Mouse (Mus musculus): ENCODE results near the gene Igfbp2. TPM values are rescaled to one million over a fixed set of nuclear protein-coding genes. Genes with fewer than 3 reads are reported as not detected.

Igfbp2 gene
- total RNA-seq, 2 experiments from 2014 or later: 7.0 to 8.3 TPM

DNA sequence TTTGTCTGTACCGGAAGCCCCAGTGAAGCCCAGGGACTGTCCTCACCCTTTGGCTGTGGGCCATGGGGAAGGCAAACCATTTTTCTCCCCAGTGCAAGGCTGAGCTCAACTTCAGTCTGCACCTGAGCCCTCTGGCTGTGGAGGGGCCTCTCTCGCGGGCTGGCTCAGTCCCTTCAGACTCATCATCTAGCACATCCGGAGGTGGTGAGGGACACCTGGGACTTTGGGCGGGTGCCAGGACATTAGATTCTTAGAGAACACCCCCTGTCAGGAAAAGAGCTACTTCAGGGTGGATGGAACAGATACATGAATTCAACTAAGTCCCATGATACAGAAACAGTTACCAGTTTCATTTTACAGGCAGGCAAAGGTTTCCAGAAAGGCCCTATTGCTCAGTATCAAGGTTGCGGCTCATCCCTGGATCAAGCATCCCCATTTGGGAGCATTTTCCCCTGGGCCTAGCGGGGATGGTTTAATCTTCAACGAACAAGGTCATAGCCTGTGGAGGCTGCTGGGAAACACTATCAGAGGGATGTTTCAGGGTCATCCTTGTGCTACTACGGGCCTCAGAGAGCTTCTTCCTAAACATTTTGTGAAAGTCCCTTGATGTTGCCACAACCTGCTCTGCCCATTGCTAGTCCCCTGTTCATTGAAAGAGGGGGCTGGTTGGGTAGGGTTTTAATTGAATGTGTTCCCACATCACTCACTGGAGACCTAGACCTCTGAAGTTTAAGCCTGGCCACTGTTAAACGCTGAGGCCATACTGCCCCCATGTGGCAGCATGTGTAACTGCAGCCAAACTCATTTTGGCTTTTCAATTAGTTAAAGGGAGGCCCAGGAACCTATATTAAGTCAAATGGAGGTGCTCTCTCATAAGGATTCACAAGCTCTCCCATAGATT is 30.3 kb downstream of the Igfbp2 start:
- DNase-seq: no peak

DNA sequence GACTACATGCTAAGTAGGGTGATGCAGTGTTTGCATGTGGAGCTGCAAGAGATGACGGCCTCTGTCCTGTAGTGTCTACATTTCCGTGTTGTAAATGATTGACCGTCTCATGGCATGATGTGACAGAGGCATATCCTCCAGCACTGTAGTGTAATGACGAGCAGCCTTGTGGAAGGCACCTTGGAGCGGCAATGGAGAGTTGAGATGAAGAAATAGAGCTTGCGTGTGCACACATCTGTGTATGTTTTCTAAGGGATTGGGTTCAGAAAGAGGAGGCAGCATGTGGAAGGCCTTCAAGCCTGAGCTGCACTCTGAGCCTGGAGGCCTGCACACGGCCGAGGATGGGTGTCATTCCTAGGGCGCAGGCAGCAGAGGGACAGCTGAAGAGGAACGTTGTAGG is 31.4 kb downstream of the Igfbp2 start:
- DNase-seq: no peak

DNA sequence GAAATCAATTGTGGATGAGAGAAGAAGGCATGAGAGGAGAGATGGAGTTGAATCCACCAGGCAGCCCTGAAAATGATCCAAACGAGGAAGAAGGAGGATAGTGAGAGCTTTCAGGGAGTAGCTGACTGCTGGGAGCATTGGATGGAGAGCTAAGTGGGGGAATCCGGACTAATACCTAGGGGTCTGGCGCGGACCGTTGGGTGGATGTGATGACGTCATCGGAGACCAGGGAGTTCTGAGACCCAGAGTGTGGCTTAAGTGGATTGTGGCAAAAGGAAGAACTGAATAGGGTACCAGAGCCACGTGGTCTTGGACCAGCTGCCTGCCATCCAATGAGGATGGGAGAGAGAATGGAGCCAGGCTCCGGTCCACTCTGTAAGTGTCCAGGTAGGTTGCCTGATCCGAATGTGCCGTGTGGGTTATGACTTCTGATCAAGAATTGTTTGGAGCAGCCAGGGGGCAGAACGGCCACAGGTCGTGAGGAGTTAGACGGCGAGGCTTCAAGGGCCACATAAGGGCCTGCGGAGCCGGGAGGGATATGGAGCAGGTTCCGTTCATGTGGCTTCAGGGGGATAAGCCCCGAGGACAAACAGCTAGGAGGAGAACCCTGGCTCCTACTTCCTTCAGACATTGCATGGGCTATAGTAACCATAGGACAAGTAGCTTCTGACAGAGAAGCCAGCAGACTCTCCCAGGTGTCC is 32.1 kb downstream of the Igfbp2 start:
- no peak for DNase-seq

DNA sequence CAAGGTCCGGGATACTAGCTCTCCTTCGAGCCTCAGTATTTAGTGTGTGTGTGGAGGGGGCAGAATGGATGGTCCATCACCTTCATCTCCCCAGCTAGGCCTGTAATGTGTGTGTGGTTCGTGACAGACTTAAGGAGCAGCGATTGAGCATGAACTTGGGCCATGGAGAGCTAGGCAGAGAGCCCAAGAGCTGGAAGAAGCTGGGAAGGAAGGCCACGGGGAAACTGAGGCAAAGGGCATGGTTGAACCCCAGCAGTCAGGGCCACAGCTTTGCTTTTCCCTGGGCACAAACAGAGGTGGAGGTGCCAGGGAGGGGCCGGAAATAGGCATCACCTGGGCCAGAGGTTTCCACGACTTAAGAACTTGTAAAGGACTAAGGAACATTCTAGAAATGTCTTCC is 32.8 kb downstream of the Igfbp2 start:
- DNase-seq: no peak

DNA sequence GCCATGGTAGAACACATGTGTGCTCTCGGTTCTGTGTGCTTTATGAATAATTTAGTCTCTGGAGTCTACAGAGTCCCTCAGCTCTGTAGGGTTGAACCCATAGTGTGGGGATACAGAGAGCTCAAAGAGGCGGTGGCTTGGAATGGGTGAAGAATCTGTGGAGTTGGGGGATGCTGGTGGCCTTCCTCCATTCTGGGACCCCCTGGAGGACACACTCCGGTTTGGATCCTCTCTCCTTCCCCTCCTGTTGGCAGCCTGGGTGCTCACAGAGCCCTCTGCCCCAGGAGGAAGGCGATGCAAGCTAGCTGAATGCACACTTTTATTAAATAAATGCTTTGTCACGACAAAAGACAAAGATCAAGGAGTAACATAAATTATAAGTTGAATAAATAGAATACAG is 33.3 kb downstream of the Igfbp2 start:
- no peak for DNase-seq

DNA sequence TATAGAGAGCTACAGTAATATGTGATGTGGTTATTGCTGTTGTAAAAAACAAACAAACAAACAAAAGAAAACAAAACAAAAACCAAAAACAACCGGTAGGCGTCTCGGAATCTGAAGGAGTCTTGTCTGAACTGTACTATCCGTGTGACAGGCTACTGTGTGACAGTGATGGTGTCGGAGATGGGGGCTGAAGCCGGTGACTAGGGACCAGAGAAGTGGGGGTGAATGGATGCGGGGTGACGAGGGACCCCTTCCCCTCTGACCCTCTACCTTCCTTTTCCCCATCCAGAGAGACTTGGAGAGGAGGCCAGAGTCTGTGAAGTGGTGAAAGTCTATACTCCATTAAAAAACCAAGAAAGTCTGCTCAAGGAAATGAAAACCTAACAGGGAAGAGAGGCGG is 34.0 kb downstream of the Igfbp2 start:
- DNase-seq: no peak

DNA sequence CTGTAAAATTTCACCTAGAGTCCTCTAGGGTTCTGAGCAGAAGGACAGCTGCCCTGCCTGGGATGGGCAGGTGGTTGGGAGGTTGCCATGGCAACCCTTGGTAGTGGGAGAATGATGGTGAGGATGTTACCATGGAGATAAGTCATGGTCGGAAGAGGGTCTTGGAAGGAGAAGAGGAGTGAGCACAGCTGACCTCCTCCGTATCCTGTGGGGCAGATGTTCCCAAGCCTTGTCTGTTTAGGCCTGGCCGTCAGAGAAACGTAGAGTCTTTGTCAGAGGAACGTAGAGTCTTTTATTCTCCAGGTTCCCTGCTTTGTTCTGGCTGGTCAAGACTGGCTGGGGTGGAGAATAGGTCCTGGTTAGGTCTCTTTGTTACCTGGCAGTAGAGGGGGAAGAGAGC is 34.6 kb downstream of the Igfbp2 start:
- DNase-seq: no peak

DNA sequence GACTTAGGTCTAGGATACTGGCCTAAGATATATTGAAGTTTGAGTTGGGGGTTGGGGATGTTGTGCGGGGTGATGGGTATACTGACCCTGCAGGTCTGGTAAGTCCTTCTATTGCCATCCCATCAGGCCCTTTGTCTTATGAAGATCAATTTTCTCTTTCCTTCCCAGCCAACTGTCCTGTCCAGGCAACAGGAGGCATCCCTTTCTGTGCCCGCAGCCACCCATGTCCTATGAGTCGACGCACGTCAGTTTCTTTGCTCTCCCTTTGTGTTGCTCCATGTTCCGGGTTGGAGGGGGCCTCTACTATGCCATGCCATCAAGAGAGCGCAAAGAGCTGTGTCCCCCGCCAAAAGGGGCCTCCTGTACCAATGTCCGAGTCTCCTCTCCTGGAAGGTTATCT is 35.7 kb downstream of the Igfbp2 start:
- no peak for DNase-seq

DNA sequence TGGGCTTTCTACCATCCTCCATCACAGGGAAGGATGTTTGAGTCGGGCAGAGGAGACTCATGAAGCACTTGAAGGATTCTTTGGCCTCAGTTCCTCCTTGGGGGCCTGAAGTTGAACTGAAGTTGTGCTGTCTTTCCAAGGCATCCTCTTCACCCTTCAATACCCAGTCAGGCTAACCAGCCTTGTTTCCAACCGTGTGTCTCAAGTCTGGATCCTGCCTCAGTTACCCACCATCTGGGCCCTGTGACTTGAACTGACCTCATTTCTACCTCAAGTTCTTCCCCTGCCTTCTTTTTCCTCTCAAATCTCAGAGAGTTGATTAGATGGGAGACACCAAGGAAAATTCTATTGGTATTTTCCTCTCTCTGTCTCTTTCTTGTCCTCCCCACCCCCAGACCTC is 36.2 kb downstream of the Igfbp2 start:
- DNase-seq: no peak

DNA sequence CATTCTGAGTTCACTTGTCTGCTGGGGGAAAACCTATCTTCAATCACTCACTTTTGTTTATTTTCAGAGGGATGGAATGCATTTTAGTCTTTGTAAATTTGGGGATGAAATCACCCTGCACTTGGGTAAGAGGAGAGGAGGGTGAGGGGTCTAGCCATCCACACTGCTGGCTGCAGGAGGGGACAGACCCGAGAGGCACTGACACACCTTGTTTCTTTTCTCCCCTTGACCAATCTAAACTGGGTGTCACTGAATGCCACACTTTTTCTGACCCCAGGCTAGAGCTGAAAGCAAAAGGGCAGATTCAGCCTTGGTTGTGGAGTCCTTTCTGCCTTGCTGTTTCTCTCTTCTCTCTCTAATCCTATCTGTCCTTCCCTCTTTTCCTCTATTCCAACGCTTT is 37.4 kb downstream of the Igfbp2 start:
- DNase-seq: no peak

DNA sequence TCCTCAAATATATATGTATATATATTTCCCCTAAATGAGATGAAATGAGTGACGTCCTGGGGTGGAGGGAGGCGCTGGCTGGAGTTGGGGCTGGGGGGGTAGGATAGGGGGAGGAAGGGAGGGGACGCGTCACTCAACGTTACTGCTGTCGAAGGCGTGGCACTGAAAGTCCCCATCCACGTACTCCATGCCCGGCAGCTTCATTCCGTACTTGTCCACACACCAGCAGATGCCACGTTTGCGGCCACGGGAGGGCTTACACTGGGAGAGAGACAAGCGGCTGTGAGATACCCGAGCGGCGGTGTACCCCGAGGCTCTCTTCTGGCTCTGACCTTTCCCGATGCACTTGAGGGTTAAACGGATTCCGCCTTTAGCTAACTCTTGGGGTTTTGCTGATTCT is 37.9 kb downstream of the Igfbp2 start:
- no peak for DNase-seq

DNA sequence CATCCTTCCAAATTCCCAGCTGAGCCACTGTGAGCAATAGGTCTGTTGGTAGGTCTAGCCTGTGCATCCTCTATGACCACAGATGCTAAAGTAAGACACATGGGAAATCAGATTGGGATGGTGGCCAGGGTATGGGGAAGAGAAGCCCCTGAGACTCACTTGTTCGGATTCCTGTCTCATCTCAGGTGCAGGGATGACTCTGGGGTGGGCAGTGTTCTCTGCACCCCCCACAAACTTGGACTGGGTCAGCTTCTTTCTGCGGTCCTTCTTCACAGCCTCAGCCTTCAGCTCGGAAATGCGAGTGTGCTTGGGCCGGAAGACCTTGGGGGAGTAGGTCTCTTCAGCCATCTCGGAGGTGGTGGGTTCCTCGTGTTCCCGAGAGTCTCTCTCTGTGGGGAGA is 39.4 kb downstream of the Igfbp2 start:
- DNase-seq: no peak

DNA sequence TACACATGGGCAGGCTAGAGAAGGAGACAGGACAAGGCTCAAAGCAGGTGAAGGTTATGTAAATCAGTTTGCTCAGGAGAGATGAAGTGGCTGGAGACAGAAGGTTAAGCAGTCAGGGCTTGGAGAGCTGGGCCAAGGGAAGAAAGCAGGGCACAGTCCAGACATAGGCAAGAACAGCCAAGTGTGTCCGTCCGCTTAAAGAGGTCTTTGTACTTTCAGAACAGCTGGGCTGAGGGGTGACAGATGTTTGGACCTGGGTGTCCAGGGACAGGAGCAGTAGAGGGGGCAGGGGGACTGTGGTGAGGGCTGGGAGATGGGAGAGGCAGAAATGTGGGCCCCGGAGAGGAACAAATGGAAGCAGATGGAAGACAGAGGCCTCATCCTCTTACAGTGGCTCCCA is 40.0 kb downstream of the Igfbp2 start:
- no peak for DNase-seq

DNA sequence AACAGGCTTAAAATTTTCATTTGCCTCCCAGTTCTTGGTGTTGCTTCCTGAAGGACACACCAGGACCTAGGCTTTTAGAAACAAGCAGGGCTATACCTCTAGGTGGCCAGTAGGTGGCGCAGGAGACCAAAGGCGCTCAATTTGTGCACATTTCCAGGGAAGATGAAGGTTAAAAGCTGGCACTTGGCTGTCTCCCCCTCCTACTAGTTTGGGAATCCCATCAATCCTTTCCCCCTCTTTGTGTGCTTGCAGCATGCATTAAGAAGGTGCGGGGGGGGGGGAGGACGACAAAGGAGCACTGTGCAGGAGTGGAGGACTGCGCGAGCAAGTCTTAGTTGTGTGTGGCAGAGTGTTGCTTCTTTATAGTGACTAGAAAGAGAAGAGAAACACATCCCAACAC is 41.6 kb downstream of the Igfbp2 start:
- DNase-seq: peak; percentile 77

DNA sequence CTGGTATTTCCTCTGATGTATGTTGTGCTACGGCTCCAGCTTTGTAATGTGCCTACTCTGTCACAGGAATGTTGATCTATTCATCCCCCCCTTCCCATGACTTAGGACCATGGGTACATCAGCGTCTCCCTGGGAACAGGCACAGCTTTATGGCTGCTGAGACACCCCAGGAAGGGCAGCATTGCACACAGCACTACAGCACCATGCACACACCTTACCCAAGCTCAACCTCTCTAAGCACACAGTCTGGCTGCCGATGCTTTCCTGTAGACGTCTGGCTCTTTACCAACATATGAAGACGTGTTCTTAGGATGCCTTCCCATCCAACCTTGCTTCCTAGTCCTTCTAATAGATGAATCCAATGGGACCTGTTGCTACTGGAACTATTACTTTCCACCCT is 42.1 kb downstream of the Igfbp2 start:
- no peak for DNase-seq

DNA sequence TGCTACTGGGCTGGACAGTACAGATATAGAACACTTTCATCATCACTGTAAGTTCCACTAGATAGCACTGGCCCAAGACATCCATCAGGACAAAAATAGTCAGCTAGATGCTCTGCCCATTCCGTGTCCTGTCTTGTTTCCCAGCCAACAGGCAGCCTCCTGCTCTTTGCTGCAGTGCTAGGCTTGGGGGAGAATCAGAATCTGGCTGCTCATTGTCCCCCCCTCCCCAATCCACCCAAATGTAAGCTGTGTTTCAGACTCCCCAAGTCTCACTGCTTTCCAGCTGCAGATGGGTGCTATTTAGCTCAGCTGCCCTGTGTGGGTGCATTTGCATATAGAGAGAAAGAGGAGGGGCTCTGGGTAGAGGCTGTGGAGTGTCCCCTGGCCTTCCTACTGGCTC is 43.0 kb downstream of the Igfbp2 start:
- no peak for DNase-seq

DNA sequence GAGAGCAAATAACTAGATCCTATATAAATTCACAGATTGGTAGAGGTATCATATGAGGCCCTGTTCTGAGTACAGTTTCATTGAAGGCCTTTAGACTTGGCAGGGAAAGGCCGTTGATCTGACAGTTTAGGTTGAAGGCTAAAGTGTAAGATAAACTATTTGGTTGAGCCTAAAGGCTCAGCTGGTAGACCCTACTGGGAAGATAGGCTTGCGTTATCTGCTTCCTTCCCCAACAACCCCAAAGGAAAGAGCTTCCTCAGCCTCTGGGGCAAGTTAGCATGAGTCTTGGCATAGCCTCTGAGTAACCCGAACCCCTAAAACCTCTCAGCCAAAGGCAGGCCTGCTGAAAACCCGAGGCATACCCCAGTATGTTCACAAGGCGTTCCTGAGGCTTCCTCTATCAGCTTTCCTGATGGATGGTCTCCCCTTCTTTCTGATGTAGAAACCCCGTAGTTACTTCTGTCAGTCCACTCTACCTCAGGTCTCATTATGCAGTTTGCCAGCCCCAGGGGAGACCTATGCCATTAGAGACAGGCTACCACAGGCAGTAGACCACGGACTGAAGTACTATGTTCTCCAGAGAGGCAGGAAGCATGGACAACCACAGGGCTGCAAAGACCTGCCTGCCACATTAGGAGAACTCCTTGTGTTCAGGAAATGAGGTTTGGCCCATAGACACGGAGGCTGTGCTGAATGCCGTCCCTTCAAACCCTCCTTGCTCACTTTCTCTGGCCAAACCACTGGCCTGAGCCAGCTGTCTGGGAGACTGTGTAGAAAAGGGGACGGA is 44.3 kb downstream of the Igfbp2 start:
- DNase-seq: no peak

DNA sequence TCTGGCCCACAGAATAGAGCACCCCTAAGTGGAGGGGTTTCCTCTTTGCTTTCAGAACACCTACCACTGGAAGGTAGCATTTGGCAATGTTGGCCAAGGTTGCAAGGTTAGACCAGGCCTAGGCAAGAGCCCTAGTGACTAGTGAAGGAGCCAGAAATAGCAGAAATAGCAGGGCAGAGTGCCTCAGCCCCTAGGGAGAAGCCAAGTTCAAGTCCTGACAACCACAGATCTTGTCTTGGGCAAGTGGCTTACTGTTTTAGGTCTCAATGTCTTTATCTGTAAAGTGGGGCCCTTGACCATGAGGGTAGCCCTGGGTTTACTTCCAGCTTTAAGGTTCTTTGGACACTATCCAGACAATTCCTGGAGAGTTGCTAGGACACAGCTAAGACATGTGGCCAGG is 45.0 kb downstream of the Igfbp2 start:
- no peak for DNase-seq

DNA sequence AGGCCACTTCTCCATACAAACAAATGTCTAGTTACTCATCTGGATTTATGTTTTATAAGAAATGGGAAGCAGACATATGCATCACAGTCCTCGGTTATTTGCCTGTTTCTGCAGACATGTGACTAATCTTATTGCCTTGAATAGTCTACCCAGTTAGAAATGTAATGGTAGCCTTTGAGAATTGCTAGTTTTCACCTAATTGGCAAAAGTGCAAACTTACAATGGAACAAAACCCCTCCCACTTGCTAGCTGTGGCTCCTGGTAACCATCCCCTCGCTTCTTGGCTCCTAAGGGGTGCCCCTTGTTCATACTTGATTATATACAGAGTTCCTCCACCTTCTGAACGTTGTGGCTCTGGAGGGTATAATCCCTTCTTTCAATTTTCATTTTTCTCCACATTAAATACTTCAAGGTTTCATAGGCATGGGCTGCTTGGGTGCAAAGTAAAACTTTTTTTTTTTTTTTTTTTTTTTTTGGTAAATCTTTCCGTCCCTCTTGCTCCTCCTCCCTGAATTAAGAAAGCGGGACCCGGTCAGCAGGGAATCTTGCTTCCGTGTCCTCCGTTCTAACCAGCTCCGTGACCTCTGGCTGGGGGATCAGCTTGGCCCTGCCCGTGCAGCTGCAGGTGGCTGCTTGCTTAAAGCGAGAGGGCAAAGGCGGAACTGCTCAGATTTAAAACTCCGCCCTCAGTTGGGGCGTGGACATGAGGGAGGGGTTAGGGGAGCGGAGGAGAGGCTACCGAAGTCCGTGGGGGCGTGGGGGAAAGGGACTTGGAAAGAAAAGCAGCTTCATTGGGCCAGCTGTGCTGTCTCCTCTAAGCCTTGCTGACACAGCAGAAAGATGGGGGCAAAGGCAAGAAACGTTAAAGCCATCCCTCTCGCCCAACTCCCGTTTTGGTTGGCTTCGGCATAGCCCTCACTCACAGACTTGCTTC is 45.6 kb downstream of the Igfbp2 start:
- peak; percentile 61 for DNase-seq

DNA sequence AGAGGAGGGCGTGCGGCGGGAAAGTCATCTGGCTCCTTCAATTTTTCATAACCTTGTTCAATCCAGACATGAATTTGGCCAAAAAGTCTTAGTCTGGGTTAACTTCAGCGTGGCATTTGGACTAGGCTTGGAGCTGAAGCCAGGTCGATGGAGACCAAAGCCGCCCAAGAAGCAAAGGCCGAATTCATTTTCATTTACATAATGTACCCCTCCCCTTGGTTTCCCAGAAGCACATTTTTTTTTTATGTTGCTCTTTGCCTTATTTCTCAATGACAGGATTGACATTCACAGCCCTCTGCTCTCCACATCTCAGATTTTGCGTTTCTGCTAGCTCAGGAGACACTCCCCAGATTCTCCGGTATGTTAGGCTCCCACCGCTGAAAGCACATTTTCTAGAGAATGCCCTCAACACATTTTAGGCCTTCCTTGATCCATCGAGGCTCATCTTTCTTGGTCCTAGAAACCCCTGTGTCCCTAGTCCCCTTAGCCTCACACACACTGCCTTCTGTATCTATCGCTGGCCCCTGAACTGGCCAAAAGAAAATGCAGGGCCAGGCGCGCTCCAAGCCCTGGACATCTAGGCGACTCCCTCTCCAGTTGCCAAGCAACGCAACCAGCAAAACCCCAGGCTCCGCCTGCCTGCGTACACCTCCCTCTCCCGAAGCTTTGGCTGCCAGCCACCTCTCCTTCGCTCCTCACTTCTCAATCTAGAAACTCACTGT is 46.5 kb downstream of the Igfbp2 start:
- peak; percentile 84 for DNase-seq

DNA sequence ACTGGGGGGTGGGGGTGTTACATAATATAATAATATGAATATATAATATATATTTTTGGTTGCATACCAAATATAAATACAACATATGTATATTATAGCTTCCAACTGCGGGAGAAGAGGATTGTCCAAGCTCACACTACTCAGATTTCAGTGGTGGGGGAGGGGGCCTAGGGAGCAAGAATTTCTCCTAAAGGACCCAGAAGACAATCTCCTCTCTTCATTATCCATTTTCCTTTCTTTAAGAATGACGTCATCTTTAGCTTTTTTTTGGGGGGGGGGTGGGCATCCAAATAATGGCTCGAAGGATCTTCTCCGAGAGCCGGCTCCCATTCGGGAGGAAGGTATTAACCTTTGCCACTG is 47.0 kb downstream of the Igfbp2 start:
- no peak for DNase-seq

Data from gastrocnemius, postnatal 10 days (tissue).